Mouse (Mus musculus) midbrain, embryonic 10.5 days (tissue): ENCODE measurements around the gene Galnt7. TPM values are rescaled to one million over a fixed set of nuclear protein-coding genes. Genes with fewer than 3 reads are reported as not detected.

Experiments used
- DNase-seq: peaks from one replicate; pipeline ENCODE4 v3.0.0-alpha.2; 2017; ENCODE audit warnings: low spot score
- H3K27ac ChIP-seq: fragments of 300-500 bp; sonication (generic); replicated peaks from 2 replicates; pipeline ENCODE4 v1.5.1; 2016; ENCODE audit warnings: mild to moderate bottlenecking
- H3K27me3 ChIP-seq: fragments of 300-500 bp; sonication (generic); 2 replicates; pipeline ENCODE4 v1.6.1; 2016; ENCODE audit warnings: low read depth, mild to moderate bottlenecking; ENCODE audit not compliant: poor library complexity, severe bottlenecking
- H3K36me3 ChIP-seq: fragments of 300-500 bp; sonication (generic); 2 replicates; pipeline ENCODE4 v1.6.1; 2016; ENCODE audit warnings: mild to moderate bottlenecking, moderate library complexity
- H3K4me1 ChIP-seq: fragments of 300-500 bp; sonication (generic); 2 replicates; pipeline ENCODE4 v1.6.1; 2016
- H3K4me3 ChIP-seq: fragments of 300-500 bp; sonication (generic); 2 replicates; pipeline ENCODE4 v1.5.1; 2016; ENCODE audit warnings: mild to moderate bottlenecking, moderate library complexity
- H3K9me3 ChIP-seq: fragments of 300-500 bp; sonication (generic); replicated peaks from 2 replicates; pipeline ENCODE4 v1.6.1; 2016; ENCODE audit warnings: mild to moderate bottlenecking
- WGBS: fragments of 180-500 bp; shearing (Covaris S2); methylation state at CpG from one replicate; pipeline ENCODE4 v1.1.7; 2016; 5-methylcytosine and 5-hydroxymethylcytosine counted together
- polyA plus RNA-seq: library from polyadenylated mRNA; unstranded; fragments of >200 nt; fragmentation: Nextera tagmentation; extraction: Ambion mirVana; gene quantifications from 2 replicates; pipeline ENCODE4 v1.2.1, GENCODE M21; 2016

Gene Galnt7
- 20.7 and 23.6 TPM in 2 replicates for polyA plus RNA-seq

- peaks cover 28% of the 10 kb centered on the region for H3K4me1 ChIP-seq
- no peaks in the 10 kb centered on the region for H3K9me3 ChIP-seq
- DNase-seq: peak; percentile 83
- under 1% methylated on average over 41 of the region's 74 CpGs for WGBS
- no peaks in the 10 kb centered on the region for H3K36me3 ChIP-seq
- H3K27me3 ChIP-seq: peaks cover 8% of the 10 kb centered on the region; the same call in 1 of the 2 replicates
- H3K27ac ChIP-seq: peak within 1 kb of the TSS; percentile 97
- H3K4me3 ChIP-seq: peak within 1 kb of the TSS; percentile 96
Observed at GRCm38 (mm10) chr8:57652456-57653055, at the start of gene Galnt7. Gene Galnt7, minus strand, starts transcription at chr8:57653032.

GRCm38 (mm10) chr8:57688633-57689032 lies 35.8 kb upstream of the Galnt7 start:
- Histone ChIP-seq H3K27me3 (no peaks in the 10 kb centered on the region), H3K9me3 (no peaks in the 10 kb centered on the region), H3K4me1 (peaks cover 21% of the 10 kb centered on the region), H3K27ac (no peak overlapping the region), H3K36me3 (no peaks in the 10 kb centered on the region), H3K4me3 (no peak overlapping the region)
- WGBS: 68% methylated on average over 7 of the region's 7 CpGs
- no peak for DNase-seq

GRCm38 (mm10) chr8:57685803-57686202 lies 33.0 kb upstream of the Galnt7 start:
- Histone ChIP-seq H3K4me3 (no peak overlapping the region), H3K36me3 (no peaks in the 10 kb centered on the region), H3K27ac (no peak overlapping the region), H3K9me3 (no peaks in the 10 kb centered on the region), H3K4me1 (peaks cover 21% of the 10 kb centered on the region), H3K27me3 (no peaks in the 10 kb centered on the region)
- 89% methylated on average over 3 of the region's 3 CpGs for WGBS
- no peak for DNase-seq

GRCm38 (mm10) chr8:57680044-57680443 lies 27.2 kb upstream of the Galnt7 start:
- DNase-seq: no peak
- Histone ChIP-seq H3K9me3 (no peaks in the 10 kb centered on the region), H3K27me3 (no peaks in the 10 kb centered on the region), H3K4me3 (no peak overlapping the region), H3K36me3 (no peaks in the 10 kb centered on the region), H3K27ac (no peak overlapping the region), H3K4me1 (no peaks in the 10 kb centered on the region)
- 91% methylated on average over 5 of the region's 5 CpGs for WGBS

- Histone ChIP-seq H3K4me1 (no peaks in the 10 kb centered on the region), H3K27ac (no peak overlapping the region), H3K36me3 (no peaks in the 10 kb centered on the region), H3K27me3 (no peaks in the 10 kb centered on the region), H3K9me3 (no peaks in the 10 kb centered on the region), H3K4me3 (no peak overlapping the region)
- no peak for DNase-seq
- WGBS: 92% methylated on average over 2 of the region's 2 CpGs
Observed at GRCm38 (mm10) chr8:57664121-57664520, 11.3 kb upstream of the Galnt7 start.

- Histone ChIP-seq H3K9me3 (no peaks in the 10 kb centered on the region), H3K4me3 (no peak overlapping the region), H3K4me1 (no peaks in the 10 kb centered on the region), H3K27me3 (peaks cover 6% of the 10 kb centered on the region; the same call in 1 of the 2 replicates), H3K36me3 (no peaks in the 10 kb centered on the region), H3K27ac (no peak overlapping the region)
- 82% methylated on average over 2 of the region's 2 CpGs for WGBS
- no peak for DNase-seq
Observed at GRCm38 (mm10) chr8:57660019-57660418, 7.2 kb upstream of the Galnt7 start.

GRCm38 (mm10) chr8:57656446-57656845 lies 3.6 kb upstream of the Galnt7 start:
- Histone ChIP-seq H3K4me1 (peaks cover 10% of the 10 kb centered on the region), H3K4me3 (no peak overlapping the region), H3K9me3 (no peaks in the 10 kb centered on the region), H3K27me3 (peaks cover 8% of the 10 kb centered on the region; the same call in 1 of the 2 replicates), H3K36me3 (no peaks in the 10 kb centered on the region), H3K27ac (no peak overlapping the region)
- 54% methylated on average over 6 of the region's 6 CpGs for WGBS
- DNase-seq: no peak

- no peak overlapping the region for H3K4me3 ChIP-seq
- H3K9me3 ChIP-seq: no peaks in the 10 kb centered on the region
- peaks cover 26% of the 10 kb centered on the region for H3K4me1 ChIP-seq
- H3K27ac ChIP-seq: no peak overlapping the region
- no peaks in the 10 kb centered on the region for H3K36me3 ChIP-seq
- 91% methylated on average over 7 of the region's 7 CpGs for WGBS
- DNase-seq: no peak
- peaks cover 8% of the 10 kb centered on the region; the same call in 1 of the 2 replicates for H3K27me3 ChIP-seq
Observed at GRCm38 (mm10) chr8:57654146-57654545, 1.3 kb upstream of the Galnt7 start.

- no peaks in the 10 kb centered on the region for H3K9me3 ChIP-seq
- H3K36me3 ChIP-seq: no peaks in the 10 kb centered on the region
- no peak for DNase-seq
- H3K4me3 ChIP-seq: peak overlapping the region; percentile 96
- peaks cover 26% of the 10 kb centered on the region for H3K4me1 ChIP-seq
- peaks cover 8% of the 10 kb centered on the region; the same call in 1 of the 2 replicates for H3K27me3 ChIP-seq
- 28% methylated on average over 7 of the region's 7 CpGs for WGBS
- peak overlapping the region; percentile 97; the same call in 1 of the 2 replicates for H3K27ac ChIP-seq
Observed at GRCm38 (mm10) chr8:57653768-57654125, 915 bp upstream of the Galnt7 start.

- H3K27ac ChIP-seq: peak overlapping the region; percentile 97
- peak overlapping the region; percentile 96 for H3K4me3 ChIP-seq
- no peaks in the 10 kb centered on the region for H3K36me3 ChIP-seq
- no peak for DNase-seq
- peaks cover 28% of the 10 kb centered on the region for H3K4me1 ChIP-seq
- WGBS: under 1% methylated on average over 32 of the region's 38 CpGs
- peaks cover 8% of the 10 kb centered on the region; the same call in 1 of the 2 replicates for H3K27me3 ChIP-seq
- no peaks in the 10 kb centered on the region for H3K9me3 ChIP-seq
Observed at GRCm38 (mm10) chr8:57653056-57653767, 380 bp upstream of the Galnt7 start.

- Histone ChIP-seq H3K27me3 (peaks cover 8% of the 10 kb centered on the region; the same call in 1 of the 2 replicates), H3K9me3 (no peaks in the 10 kb centered on the region), H3K27ac (peak overlapping the region; percentile 97), H3K36me3 (no peaks in the 10 kb centered on the region), H3K4me1 (peaks cover 28% of the 10 kb centered on the region), H3K4me3 (peak overlapping the region; percentile 96)
- WGBS: under 1% methylated on average over 76 of the region's 91 CpGs
- DNase-seq: peak; percentile 78
Observed at GRCm38 (mm10) chr8:57651689-57652455, 960 bp downstream of the Galnt7 start.

- Histone ChIP-seq H3K27ac (peak overlapping the region; percentile 97), H3K4me1 (peaks cover 28% of the 10 kb centered on the region), H3K4me3 (peak overlapping the region; percentile 96), H3K27me3 (peaks cover 8% of the 10 kb centered on the region; the same call in 1 of the 2 replicates), H3K9me3 (no peaks in the 10 kb centered on the region), H3K36me3 (no peaks in the 10 kb centered on the region)
- under 1% methylated on average over 8 of the region's 8 CpGs for WGBS
- no peak for DNase-seq
Observed at GRCm38 (mm10) chr8:57651357-57651688, 1.5 kb downstream of the Galnt7 start.
